Comparison of ENCODE assay signal across 7 mouse cellular contexts in the genomic region with DNA sequence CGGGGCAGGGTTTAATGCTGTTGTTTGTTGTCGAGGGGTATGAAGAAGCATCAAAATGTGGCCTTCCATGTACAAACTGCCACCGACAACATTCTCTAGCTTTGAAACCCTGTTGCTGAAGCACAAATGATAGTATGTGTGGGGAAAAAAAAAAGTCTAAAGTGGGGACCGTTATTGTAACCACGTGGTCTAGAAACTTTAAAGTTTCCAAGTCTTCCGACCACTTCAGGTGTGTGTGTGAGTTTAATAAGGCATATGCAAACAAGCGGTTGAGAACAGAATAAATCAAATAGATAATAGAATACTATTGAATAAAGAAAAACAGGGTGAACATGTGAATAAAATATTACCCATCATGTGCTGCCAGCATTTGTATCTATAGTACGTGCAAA. TPM values are rescaled to one million over a fixed set of nuclear protein-coding genes. Genes with fewer than 3 reads are reported as not detected.
DNase-seq lines count a peak whose midpoint lies in the region; ATAC-seq and TF ChIP-seq lines count a peak whose summit lies in the region.

No protein-coding gene starts in this region.

- no peak for DNase-seq in limb, embryonic 14.5 days (ENCODE audit: low spot score)
- no peak for DNase-seq in spleen, adult 12 weeks (ENCODE audit: low spot score)
- DNase-seq in layer of hippocampus, postnatal 14 days (ENCODE audit: low spot score in 2 of 2): no peak

- H3K36me3 ChIP-seq in megakaryocyte, embryonic 14.5 days (replicated peaks; ENCODE audit: low read length): peaks cover 30% of the 10 kb centered on the region
- peaks cover 20% of the 10 kb centered on the region for H3K36me3 ChIP-seq in forebrain, embryonic 13.5 days (ENCODE audit: poor library complexity, severe bottlenecking)
- H3K36me3 ChIP-seq in limb, embryonic 14.5 days (ENCODE audit: control insufficient read depth, insufficient read depth, low read length): peaks cover 11% of the 10 kb centered on the region; the same call in 1 of the 2 replicates
- peaks cover 17% of the 10 kb centered on the region for H3K36me3 ChIP-seq in stomach, embryonic 15.5 days

- peak overlapping the region; percentile 96 for H3K4me3 ChIP-seq in megakaryocyte, embryonic 14.5 days (replicated peaks)
- H3K4me3 ChIP-seq in forebrain, embryonic 13.5 days: peak overlapping the region; percentile 92
- peak overlapping the region; percentile 94 for H3K4me3 ChIP-seq in limb, embryonic 14.5 days (replicated peaks; ENCODE audit: low read length)
- H3K4me3 ChIP-seq in stomach, embryonic 15.5 days (replicated peaks): peak overlapping the region; percentile 99

- peaks cover 27% of the 10 kb centered on the region for H3K4me1 ChIP-seq in megakaryocyte, embryonic 14.5 days
- peaks cover 35% of the 10 kb centered on the region for H3K4me1 ChIP-seq in forebrain, embryonic 13.5 days
- peaks cover 4% of the 10 kb centered on the region; the same call in 1 of the 2 replicates for H3K4me1 ChIP-seq in limb, embryonic 14.5 days (ENCODE audit: control insufficient read depth, insufficient read depth, low read length)
- H3K4me1 ChIP-seq in stomach, embryonic 15.5 days: peaks cover 2% of the 10 kb centered on the region; the same call in 1 of the 2 replicates

- WGBS in forebrain, embryonic 13.5 days: 26% methylated on average over 8 of the region's 8 CpGs
- WGBS in limb, embryonic 14.5 days: 30% methylated on average over 8 of the region's 8 CpGs
- WGBS in stomach, embryonic 15.5 days: 32% methylated on average over 8 of the region's 8 CpGs

- no peak for TF ChIP-seq POLR2A in limb, embryonic 14.5 days (IDR thresholded peaks at IDR 0.05; ENCODE audit: borderline replicate concordance, extremely low read depth, insufficient read depth, insufficient read length)

- ATAC-seq in megakaryocyte, adult 5-6 weeks (ENCODE audit: poor library complexity, severe bottlenecking): no peak
- no peak for ATAC-seq in forebrain, embryonic 13.5 days
- ATAC-seq in limb, embryonic 14.5 days (ENCODE audit: low FRiP score, low read depth): no peak
- no peak for ATAC-seq in stomach, embryonic 15.5 days (ENCODE audit: insufficient read depth, low FRiP score, low read depth)

- peaks cover 16% of the 10 kb centered on the region; the same call in 1 of the 2 replicates for H3K9me3 ChIP-seq in megakaryocyte, embryonic 14.5 days
- H3K9me3 ChIP-seq in forebrain, embryonic 13.5 days (replicated peaks): no peaks in the 10 kb centered on the region
- H3K9me3 ChIP-seq in limb, embryonic 14.5 days (ENCODE audit: control insufficient read depth, low read length): no peaks in the 10 kb centered on the region
- H3K9me3 ChIP-seq in stomach, embryonic 15.5 days: no peaks in the 10 kb centered on the region

- no peaks in the 10 kb centered on the region for H3K27me3 ChIP-seq in megakaryocyte, embryonic 14.5 days (replicated peaks)
- H3K27me3 ChIP-seq in forebrain, embryonic 13.5 days: no peaks in the 10 kb centered on the region
- H3K27me3 ChIP-seq in limb, embryonic 14.5 days (ENCODE audit: control insufficient read depth, insufficient read depth, low read length): no peaks in the 10 kb centered on the region
- no peaks in the 10 kb centered on the region for H3K27me3 ChIP-seq in stomach, embryonic 15.5 days (replicated peaks)

- H3K4me2 ChIP-seq in forebrain, embryonic 13.5 days: peak overlapping the region; percentile 88
- H3K4me2 ChIP-seq in limb, embryonic 14.5 days (replicated peaks; ENCODE audit: low read depth, low read length, severe bottlenecking): peak overlapping the region; percentile 71
- peak overlapping the region; percentile 51 for H3K4me2 ChIP-seq in stomach, embryonic 15.5 days

- H3K27ac ChIP-seq in forebrain, embryonic 13.5 days: peak overlapping the region; percentile 93; the same call in 1 of the 2 replicates
- peak overlapping the region; percentile 85 for H3K27ac ChIP-seq in limb, embryonic 14.5 days (replicated peaks; ENCODE audit: low read depth, low read length)
- H3K27ac ChIP-seq in stomach, embryonic 15.5 days: 0 out of 2 replicates have a peak overlapping the region, but pooled peaks have one; percentile 87

- peak overlapping the region; percentile 91 for H3K9ac ChIP-seq in forebrain, embryonic 13.5 days
- H3K9ac ChIP-seq in limb, embryonic 14.5 days (ENCODE audit: low read depth, low read length, severe bottlenecking): peak overlapping the region; percentile 87
- no peak overlapping the region for H3K9ac ChIP-seq in stomach, embryonic 15.5 days

RNA-seq across cellular contexts. Expression of gene Poc1b, which starts 0.5 kb away (rescaled TPM):
- 9.9 and 21.2 TPM in 2 replicates for polyA plus RNA-seq in megakaryocyte, embryonic 14.5 days (2012; ENCODE audit: insufficient read depth, low replicate concordance)
- total RNA-seq in megakaryocyte, adult 5-6 weeks (2015): 18.5 and 22.2 TPM in 2 replicates
- total RNA-seq in megakaryocyte, adult 5-6 weeks (2017): 9.0 and 9.1 TPM in 2 replicates
- polyA plus RNA-seq in forebrain, embryonic 13.5 days (2015; fragmentation: Nextera tagmentation; extraction: Ambion mirVana): 16.0 and 17.3 TPM in 2 replicates
- 23.1 and 25.3 TPM in 2 replicates for polyA plus RNA-seq in limb, embryonic 14.5 days (2012; rRNA removed)
- 23.4 and 27.9 TPM in 2 replicates for polyA plus RNA-seq in limb, embryonic 14.5 days (2014; fragmentation: Nextera tagmentation; extraction: Ambion mirVana)
- polyA plus RNA-seq in stomach, embryonic 15.5 days (2015; fragmentation: Nextera tagmentation; extraction: Ambion mirVana): 17.7 and 21.6 TPM in 2 replicates
- total RNA-seq in layer of hippocampus, postnatal 14 days (2021): 1 to 10 TPM; 7.0 to 8.9 TPM

RNA-seq across cellular contexts. Expression of gene Galnt4, which starts 1.7 kb away (rescaled TPM):
- 1.00 and 1.6 TPM in 2 replicates for polyA plus RNA-seq in megakaryocyte, embryonic 14.5 days (2012; ENCODE audit: insufficient read depth, low replicate concordance)
- total RNA-seq in megakaryocyte, adult 5-6 weeks (2015): 8.5 and 9.9 TPM in 2 replicates
- total RNA-seq in megakaryocyte, adult 5-6 weeks (2017): 9.2 and 12.6 TPM in 2 replicates
- polyA plus RNA-seq in forebrain, embryonic 13.5 days (2015; fragmentation: Nextera tagmentation; extraction: Ambion mirVana): 2.4 and 3.1 TPM in 2 replicates
- 3.5 and 4.3 TPM in 2 replicates for polyA plus RNA-seq in limb, embryonic 14.5 days (2012; rRNA removed)
- polyA plus RNA-seq in limb, embryonic 14.5 days (2014; fragmentation: Nextera tagmentation; extraction: Ambion mirVana): 13.0 and 13.8 TPM in 2 replicates
- 26.2 and 30.0 TPM in 2 replicates for polyA plus RNA-seq in stomach, embryonic 15.5 days (2015; fragmentation: Nextera tagmentation; extraction: Ambion mirVana)
- total RNA-seq in layer of hippocampus, postnatal 14 days (2021): 1 to 10 TPM; 4.8 TPM

RNA-seq across cellular contexts. Expression of gene Phxr2, which starts 19.8 kb away (rescaled TPM):
- not detected in 2 replicates for polyA plus RNA-seq in megakaryocyte, embryonic 14.5 days (2012; ENCODE audit: insufficient read depth, low replicate concordance)
- not detected in 2 replicates for total RNA-seq in megakaryocyte, adult 5-6 weeks (2015)
- not detected in 2 replicates for total RNA-seq in megakaryocyte, adult 5-6 weeks (2017)
- 0.15 TPM in 1 of 2 replicates, not detected in the other for polyA plus RNA-seq in forebrain, embryonic 13.5 days (2015; fragmentation: Nextera tagmentation; extraction: Ambion mirVana)
- not detected in 2 replicates for polyA plus RNA-seq in limb, embryonic 14.5 days (2012; rRNA removed)
- polyA plus RNA-seq in limb, embryonic 14.5 days (2014; fragmentation: Nextera tagmentation; extraction: Ambion mirVana): not detected in 2 replicates
- polyA plus RNA-seq in stomach, embryonic 15.5 days (2015; fragmentation: Nextera tagmentation; extraction: Ambion mirVana): not detected in 2 replicates
- total RNA-seq in layer of hippocampus, postnatal 14 days (2021): not detected
